Mouse (Mus musculus): ENCODE data around the gene Stmn1.
"Not testable (repeated sequence)": the region's sequence is repeated elsewhere in the genome, so short reads cannot be mapped to it uniquely, and the experiment has no call there.

Gene Stmn1

GRCm38 (mm10) chr4:134489986-134490665 lies 22.0 kb downstream of the Stmn1 start:
- DNase-seq: no peak

DNA sequence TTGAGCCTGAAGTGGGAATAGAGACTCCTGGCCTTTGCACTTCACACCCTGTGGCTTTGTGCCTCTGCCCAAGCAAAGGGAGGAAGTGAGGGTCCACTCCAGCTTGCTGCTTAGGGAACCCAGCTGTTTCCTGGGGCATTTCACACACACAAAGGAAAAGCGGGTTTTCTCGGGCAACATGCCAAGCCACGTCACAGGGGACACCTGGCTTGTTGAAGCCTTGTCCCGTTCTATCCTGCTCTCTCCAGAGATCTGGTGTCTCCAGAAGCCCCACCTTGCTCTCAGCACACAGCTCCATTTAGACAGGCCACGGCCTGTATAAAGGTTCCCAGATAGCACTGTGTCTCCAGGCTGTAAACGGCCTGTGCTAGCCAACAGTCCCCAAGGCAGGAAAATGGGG lies 23.6 kb downstream of the Stmn1 start:
- DNase-seq: peak; percentile 91

DNA sequence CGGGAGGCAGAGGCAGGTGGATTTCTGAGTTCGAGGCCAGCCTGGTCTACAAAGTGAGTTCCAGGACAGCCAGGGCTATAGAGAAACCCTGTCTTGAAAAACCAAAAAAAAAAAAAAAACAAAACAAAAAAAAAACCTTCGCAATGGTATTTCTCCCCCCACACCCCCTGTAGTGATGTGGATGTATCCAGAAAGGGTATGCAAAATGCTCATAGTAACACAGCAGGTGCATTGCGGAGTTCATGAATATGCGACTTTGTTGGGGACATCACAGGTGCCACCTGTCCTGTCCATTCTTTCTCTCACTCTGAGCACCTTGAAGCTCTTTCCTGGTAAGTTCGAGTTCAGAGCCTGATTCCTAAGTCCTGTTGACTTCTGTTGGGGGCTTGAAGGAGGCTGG lies 26.0 kb downstream of the Stmn1 start:
- DNase-seq: not testable (repeated sequence)

DNA sequence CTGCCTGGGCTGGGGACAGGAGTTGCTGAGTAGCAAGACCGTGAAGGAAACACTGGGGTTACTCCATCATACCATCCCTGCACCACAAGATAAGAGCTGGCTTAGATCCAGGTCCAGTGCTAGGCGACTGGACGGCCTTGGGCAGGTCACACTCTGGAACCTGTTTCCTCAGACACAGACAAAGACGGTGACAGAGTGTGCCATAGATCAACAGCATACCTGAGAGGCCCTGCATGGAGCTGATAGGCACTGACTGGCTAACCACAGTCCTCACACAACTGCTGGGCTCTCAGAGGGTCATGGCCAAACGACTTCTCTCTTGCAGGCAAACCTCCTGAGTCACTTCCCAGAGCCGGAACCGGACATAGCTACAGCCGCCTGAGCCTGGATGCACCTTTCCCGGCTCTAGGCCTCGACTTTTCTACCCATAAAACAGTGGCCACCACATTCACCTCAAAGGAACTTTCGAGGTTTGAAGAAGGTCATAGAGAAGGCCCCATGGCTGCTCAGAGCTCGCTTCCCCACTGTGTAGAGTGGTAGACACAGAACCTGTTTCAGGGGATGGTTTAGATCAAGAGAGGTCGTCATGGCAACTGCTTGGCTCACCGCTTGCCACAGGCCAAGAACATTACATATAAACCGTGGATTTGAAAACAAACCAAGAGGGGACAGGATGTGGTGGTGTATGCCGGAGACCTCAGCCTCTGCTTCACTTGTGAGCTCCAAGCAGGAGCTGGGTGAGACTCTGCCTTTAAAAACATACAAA lies 26.8 kb downstream of the Stmn1 start:
- DNase-seq: peak; percentile 94

DNA sequence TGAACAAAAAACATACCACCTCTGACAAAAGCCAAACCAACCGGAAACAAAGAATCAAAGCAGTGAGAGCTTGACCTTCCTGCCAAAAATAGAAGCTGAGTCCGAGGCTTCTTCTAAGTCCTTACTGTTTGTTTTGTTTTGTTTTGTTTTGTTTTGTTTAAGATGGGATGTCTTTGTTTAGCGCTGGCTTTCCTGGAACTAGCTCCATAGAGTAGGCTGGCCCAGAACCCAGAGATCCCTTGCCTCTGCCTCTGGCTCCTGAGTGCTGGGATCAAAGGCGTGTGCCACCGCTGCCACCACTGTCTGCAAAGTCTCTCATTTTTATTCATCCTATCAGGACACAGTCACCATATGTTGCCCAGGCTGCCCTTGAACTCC lies 27.4 kb downstream of the Stmn1 start:
- DNase-seq: no peak

DNA sequence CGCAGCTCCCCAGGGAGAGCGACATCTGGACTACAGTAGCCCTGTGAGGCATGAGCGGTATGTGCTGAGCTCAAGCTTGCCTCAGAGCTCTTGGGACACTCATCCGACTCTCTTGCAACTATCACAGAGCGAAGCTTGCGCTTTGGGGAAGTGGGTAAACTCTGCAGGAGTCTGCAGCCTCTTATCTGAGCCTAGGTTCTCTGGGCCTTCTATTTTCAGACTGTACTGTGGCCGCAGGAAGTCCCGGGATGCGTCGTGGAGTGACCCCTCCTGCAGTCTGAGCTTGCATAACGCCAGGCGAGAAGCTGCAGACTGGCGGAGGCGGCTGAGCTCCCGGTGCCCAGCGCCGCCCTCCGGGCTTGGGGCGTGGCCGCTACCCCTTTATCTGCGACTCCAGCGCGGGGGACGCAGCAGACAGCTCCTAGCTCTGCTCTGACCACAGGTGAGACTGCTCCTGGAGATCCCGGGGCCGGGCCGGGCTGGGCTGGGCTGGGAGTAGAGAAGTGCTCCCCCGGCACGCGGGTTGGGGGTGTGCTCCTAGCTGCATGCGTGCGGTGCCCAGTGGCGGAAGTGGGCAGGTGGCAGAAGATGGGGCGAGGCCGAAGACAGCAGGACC lies 28.6 kb downstream of the Stmn1 start, which contains the start of gene Paqr7:
TSS of gene Paqr7 (plus strand) at position 103 of the 616 bp plus-strand sequence.
- DNase-seq: peak; percentile 99

DNA sequence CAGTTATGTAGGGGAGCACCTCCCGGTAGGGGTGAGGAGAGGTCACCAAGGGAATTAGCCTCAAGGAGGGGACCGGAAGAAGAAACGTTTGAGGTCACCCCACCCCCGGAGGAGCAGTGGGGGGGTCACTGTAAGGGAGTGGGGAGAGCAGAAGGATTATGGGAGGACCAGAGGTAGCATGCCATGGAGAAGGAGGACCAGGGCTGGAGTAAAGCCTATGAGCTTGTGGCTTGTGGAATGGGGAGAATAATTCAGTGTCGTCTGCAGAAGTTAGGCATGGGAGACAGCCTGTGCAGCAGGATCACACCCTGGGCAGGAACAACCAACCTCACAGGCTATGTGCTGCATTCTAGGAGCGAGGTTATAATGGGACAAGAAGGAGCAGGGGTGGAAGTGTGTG lies 29.1 kb downstream of the Stmn1 start:
- no peak for DNase-seq

DNA sequence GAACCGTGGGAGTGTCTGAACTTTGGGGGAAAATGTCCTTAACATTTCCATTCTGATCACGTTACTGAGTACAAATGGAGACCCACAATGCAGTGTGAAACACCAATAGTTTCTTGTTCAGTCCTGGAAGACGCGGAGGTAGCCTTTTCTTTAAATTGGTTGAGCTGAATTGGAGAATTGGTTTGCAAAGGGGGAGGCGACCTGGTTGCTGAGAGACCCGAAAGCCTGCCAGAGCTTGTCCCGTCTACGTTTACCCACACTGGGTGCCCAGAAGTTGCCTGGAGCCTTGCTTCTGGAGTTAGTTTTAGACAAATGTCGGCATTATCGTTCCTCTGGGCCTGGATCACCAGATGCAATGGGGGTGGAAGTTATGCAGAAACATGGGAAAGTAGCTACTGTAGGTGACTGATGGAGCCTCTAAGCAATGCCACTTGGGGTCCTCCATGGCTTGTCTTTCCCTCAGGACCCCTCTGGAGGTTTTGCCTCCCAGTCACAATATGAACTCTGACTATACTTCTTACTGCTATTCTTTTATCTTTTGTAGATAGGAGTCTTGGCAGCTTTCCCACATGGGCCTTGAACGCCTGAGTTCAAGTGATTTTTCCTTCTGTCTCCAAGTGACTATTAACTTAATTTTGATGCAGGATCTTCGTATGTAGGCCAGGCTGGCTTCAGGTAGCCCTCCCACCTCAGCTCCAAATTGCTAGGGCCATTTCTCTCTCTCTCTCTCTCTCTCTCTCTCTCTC lies 30.0 kb downstream of the Stmn1 start:
- no peak for DNase-seq

- DNase-seq: not testable (repeated sequence)
These were observed 30.9 kb downstream of the Stmn1 start for GRCm38 (mm10) chr4:134498983-134499382.

DNA sequence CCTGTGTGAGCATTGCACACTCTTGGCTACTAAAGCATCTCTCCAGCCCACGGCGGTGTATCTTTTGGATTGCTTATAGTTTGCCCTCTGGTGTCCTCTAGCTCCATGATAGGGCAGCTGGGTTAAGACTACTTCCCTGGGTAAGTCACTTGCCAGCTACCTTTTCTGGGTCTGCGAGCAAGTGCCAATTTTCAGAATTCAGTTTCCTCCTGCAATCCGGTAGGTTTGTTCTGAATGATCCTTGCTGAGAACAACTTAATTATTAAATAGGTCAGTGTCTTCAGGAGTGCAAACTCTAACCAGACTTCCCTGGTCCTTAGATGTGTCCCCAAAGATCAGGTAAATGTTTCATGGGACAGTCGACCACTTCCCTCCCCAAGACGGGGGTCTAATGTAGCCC lies 33.0 kb downstream of the Stmn1 start:
- DNase-seq: no peak

GRCm38 (mm10) chr4:134503686-134504357 lies 35.7 kb downstream of the Stmn1 start:
- no peak for DNase-seq

DNA sequence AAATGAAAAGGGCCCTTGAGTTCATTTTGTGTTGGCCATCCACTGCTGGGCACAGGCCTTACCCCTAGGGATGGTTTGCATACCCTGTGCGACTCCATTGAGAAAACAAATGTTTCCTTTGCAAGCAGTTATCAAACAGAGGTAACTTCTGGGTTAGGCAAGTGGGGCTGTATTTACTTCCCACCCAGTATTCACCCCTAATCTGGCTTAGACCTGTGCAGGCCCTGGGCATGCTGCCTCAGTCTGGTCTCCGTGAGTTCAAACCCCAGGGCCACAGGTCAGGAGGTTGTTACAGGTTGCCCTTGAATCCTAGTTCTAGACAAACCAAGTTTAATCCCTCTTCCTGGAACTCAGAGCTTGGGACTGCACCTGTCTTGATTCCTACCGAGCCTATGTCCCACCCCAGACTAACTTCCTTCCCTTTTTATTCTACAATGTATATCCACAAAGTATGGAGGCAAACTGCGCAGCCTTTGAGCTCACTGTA lies 37.2 kb downstream of the Stmn1 start:
- no peak for DNase-seq

DNA sequence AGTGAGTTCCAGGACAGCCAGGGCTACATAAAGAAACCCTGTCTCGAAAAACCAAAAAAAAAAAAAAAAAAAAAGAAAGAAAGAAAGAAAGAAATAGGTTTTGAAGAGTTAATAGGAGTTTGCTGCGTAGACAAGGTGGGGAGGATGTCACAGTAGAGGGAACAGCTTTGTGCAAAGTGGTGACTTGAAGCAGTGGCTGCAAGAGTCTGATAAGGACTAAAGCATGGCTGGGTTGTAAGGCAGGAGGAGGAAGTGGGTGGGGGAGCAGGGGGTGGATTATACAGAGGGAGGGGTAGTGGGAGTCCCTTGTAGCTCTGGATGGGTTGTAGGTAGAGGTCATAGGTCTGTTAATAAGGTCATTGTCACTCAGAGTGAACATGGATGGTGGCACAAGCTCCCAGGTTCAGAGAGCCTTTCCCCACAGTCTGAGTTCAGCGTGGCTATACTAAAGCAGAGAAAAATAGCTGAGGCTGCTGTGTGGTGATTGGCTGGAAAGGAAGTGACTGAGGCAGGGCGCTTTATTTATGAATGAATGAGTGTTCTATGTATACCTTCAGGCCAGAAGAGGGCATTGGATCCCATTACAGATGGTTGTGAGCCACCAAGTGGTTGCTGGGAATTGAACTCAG lies 38.0 kb downstream of the Stmn1 start:
- DNase-seq: peak; percentile 74

DNA sequence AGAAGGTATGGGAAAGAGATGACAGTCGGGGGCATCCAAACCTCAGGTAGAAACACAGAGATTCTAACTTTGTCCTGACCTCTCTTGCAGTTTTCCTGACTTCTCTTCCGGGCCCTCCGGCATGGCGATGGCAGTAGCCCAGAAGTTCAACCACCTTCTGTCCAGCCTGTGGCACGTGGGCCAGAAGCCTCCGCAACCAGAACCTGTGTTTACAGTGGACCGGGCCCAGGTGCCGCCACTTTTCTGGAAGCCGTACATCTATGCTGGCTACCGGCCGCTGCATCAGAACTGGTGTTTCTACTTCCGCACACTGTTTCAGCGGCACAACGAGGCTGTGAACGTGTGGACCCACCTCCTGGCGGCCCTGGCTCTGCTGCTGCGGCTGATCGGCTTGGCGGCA lies 38.6 kb downstream of the Stmn1 start:
- DNase-seq: peak; percentile 88

DNA sequence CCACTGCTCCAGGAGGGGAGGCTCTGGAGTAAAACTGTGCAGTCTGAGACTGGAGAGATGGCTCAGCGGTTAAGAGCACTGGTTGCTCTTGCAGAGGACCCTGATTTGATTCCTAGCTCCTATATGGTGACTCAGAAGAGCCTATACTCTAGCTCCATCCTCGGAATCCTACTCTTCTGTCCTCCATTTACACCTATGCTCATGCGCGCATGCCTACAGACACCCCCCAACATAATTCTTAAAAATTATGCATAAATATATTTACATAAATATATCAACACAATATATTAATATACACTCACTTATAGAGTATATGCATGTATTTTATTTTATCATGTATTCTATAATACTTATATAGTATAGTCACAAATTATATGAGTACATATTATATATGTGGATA lies 42.3 kb downstream of the Stmn1 start:
- DNase-seq: no peak

DNA sequence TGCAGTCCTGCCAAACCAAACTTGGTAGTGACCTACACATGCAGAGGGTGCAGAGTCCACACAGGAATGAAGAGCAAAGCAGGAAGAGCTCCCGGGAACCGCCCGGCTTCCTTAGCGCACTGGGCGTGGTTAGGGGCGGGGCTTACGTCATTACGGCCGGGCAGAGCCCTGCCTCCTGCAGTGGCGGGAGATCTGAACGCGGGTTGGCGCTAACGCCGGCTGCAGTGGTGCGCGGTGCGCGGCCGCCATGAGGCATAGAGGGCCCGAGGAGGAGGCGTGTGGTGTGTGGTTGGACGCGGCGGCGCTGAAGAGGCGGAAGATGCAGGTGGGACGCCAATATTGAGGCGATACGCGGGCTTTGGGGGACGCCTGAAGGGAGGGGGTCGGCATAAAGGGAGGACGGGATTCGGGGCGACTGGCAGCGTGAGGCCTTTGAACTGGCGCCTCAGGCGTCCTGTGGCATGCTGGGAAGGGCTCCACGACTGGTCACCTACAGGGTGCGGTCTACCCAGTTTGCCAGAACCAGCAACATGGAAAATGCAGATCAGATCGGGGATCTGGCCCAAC lies 42.8 kb downstream of the Stmn1 start, which contains the start of gene Aunip:
TSS of gene Aunip (plus strand) at position 155 of the 567 bp plus-strand sequence.
- DNase-seq: peak; percentile 98

GRCm38 (mm10) chr4:134511730-134512129 lies 43.6 kb downstream of the Stmn1 start:
- no peak for DNase-seq

DNA sequence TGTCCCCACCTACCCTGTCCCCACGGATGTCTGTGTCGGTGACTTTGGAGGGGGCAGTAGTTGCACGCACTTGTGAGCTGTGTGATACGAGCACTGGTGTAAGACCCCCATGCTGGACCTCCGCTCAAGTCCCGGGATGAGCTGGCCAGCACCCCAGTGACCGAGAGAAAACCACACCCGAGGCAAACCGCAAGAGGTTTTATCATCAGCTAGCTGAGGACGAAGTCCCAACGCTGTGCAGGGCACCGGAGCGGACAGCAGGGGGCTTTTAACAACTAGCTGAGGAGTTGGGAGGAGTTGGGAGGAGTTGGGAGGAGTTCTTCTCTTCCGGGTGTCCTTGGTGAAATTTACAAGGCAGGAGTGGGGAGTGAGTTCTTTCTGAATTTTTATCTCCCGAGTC lies 44.7 kb downstream of the Stmn1 start:
- peak; percentile 96 for DNase-seq

DNA sequence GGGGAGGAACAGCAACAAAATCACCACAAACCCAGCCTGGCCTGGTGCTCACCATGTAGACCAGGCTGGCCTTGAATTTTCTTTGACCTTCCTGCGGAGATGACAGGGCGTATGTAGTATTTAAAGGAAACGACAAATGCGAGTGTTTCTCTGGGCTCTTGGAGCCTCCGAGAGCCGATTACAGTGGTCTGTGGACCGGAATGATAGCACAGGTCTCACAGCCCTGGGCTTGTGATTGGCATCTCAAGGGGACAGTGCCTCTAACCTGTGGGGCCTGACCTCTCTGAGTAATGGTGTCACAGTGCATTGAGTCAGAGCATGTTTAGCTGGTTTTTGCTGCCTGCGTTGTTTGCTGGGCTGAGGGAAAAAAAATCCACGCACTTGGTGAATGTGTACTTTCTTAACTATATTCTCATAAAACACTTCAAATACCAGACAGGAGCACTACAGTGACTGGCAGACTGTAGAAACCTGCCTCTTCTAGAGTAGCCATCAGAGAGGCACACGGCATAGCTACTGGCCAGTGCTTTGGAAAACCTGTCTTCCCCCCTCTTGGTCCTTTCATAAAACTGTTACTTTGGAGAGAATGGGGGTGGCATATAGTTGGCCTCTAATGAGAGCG lies 46.3 kb downstream of the Stmn1 start:
- DNase-seq: no peak

DNA sequence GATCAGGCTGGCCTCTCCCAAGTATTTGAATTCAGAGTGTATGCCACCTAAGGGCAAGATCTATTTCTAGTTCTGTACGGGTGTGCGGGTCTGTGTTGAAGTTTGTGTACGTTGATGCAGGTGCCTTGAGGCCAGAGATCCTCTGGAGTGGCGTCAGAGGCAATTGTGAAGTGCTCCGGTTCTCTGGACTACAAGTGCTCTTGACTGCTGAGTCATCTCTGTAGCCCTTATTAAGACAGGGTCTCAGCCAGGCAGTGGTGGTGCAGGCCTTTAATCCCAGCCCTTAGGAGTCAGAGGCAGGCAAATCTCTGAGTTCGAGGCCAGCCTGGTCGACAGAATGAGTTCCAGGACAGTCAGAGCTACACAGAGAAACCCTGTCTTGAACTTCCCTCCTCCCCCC lies 47.5 kb downstream of the Stmn1 start:
- no peak for DNase-seq

DNA sequence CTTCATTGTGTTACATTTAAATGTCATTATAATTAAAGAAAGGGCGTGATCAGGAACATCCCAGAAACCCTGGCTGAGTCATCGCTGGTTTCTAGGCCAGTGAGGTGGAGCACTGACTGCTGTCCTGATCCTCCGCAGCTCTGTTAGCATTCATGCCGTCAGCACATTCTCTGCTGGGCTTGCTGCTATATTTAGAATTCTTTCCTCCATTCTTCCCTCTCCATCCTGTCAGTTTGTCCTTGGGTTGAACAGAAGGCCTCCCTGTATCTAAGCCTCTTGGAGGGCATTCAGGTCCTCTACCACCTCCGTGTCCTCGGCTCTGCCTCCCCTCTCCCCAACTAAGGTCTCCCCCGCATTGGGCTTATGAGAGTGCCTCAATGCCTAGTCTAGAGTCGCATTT lies 48.9 kb downstream of the Stmn1 start:
- DNase-seq: peak; percentile 96

Data from heart, adult 11 months (tissue).